Mouse (Mus musculus) CD4-positive naive resting alpha-beta T cell, adult 76 days (primary cell): ENCODE data around the gene Rps6kc1. TPM values are rescaled to one million over a fixed set of nuclear protein-coding genes. Genes with fewer than 3 reads are reported as not detected.

Experiments used
- total RNA-seq: library from RNA; stranded (reverse); gene quantifications from one replicate; pipeline ENCODE4 v1.2.4, GENCODE M21; 2023

Rps6kc1 gene
- 16.3 TPM for total RNA-seq

DNA sequence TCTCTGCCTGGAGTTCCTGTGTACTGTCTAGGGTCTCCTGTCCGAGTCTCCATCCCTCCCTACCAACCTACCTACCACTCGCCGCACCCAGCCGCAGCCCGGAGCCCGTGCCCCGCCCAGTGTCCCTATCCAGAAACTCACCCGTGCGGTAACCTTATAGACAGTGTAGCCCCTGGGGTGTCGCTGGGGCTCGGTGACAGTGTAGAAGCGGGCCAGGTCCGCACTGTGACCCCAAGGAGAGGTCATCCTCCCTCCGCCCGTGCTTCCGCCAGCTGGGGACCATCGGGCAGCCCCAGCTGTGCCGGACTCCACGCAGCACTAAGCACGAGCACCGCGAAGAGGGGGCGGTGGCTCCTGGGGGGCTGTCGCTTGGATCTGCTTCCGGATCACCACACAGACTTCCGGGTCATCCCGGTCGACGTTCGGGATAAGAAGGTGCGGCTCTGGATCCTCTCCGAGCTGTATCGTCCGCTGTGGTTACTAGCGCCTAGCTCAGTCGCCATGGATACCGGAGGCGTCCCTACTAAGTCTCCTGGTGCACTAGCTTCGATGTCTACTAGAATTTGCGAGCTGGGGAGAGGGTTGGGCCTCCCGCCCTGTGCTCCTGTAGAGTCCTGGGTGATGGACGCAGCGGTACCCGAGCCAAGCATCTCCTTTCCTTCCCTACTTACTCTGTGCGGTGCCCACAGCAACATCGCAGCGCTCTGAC is at the start of gene Rps6kc1:
Gene Rps6kc1 (minus strand): TSS at position 356 of the 709 bp plus-strand sequence.

DNA sequence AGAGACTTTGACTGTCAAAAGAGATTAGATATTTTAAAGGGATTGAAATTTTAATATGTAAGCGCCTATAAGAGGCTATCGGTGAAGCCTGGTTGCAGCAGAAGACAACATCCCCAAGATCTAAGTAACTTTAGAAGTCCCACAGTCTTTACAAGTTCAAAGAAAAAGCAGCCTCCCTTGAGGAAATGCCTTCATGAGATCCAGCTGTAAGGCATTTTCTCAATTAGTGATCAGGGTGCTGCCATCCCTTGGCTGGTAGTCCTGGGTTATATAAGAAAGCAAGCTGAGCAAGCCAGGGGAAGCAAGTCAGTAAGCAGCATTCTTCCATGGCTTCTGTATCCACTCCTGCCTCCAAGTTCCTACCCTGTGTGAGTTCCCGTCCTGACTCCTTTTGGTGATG is 13.2 kb upstream of the Rps6kc1 start, which contains the start of gene Angel2:
Gene Angel2 (plus strand): TSS at position 301 of the 400 bp plus-strand sequence.

Other genes with a start within 250 kb of the Rps6kc1 start
- 63.3 TPM for gene Angel2, start 13.3 kb upstream of the Rps6kc1 start, total RNA-seq
- not detected for gene Vash2, start 67.5 kb upstream of the Rps6kc1 start, total RNA-seq
- 32.1 TPM for gene Flvcr1, start 114.4 kb upstream of the Rps6kc1 start, total RNA-seq
- not detected for gene Spata45, start 124.9 kb upstream of the Rps6kc1 start, total RNA-seq
- 11.1 TPM for gene Tatdn3, start 151.2 kb upstream of the Rps6kc1 start, total RNA-seq
- gene Nsl1, start 151.2 kb upstream of the Rps6kc1 start, total RNA-seq = 0.70 TPM
- not detected for gene Batf3, start 186.1 kb upstream of the Rps6kc1 start, total RNA-seq